Mouse (Mus musculus): ENCODE results near the gene Lin28a. TPM values are rescaled to one million over a fixed set of nuclear protein-coding genes. Genes with fewer than 3 reads are reported as not detected.
A peak's percentile ranks its signal among the peaks of the same experiment; 100 is the strongest.

The Lin28a gene
- total and polyA plus RNA-seq, 3 experiments: 0.01 TPM; not detected in 2

DNA sequence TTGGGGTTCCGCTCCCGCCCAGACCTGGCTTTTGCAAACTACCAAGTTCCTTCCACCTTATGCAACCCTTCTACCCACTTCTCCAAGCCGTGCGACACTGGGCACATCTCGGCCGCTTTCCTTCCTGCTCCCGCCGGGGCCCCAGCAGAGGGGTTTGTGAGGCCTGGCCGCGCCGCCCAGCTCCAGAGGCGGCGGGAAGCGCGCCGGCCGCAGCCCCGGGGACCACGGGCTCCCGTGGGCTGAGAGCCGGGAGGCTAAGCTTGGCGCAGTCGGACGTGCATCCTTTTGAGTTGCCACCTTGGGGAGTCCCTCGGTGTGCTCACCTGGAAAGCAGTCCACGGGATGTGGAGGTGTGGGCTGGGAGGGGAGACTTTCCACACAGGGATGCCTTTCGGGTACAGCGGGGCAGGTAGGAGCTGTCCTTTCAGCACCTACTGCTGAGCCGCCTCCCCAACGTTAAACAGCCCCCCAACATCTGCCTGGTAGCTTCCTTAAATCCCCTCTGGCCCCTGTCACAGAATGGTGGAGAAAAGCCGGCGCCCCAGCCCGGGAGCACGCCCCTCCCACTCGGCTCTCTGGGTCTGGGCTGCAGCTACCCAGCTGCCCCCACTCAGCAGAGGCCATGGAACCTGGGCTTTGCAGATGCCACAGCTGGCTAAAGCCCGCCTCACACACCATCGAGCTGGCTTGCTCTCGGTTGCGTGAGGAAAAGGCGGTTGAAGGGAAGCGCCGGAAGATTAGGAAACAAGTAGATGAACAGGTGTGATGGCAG, 50.3 kb downstream of the Lin28a start, which contains the start of gene Hmgn2 (continued):
- TF ChIP-seq TAL1 (IDR thresholded peaks at IDR 0.05; ENCODE audit: low read length) (no peak), RCOR1 (IDR thresholded peaks at IDR 0.05; ENCODE audit: low read depth, low read length) (no peak), CTCF (IDR thresholded peaks at IDR 0.05 in 2 of 3, conservative IDR thresholded peaks at IDR 0.05 in 1 of 3; ENCODE audit: control insufficient read depth in 1 of 3, insufficient read depth in 1 of 3, low read depth in 2 of 3, low read length in 3 of 3, poor library complexity in 1 of 3, severe bottlenecking in 1 of 3) (no peak), ETS1 (IDR thresholded peaks at IDR 0.05; ENCODE audit: low read depth, low read length) (no peak), UBTF (IDR thresholded peaks at IDR 0.05; ENCODE audit: borderline replicate concordance, insufficient read depth, low read depth, low read length) (peak; percentile 39; the same call in 1 of the 2 replicates), POLR2AphosphoS5 (IDR thresholded peaks at IDR 0.05; ENCODE audit: borderline replicate concordance, low read depth, low read length) (no peak), JUND (IDR thresholded peaks at IDR 0.05; ENCODE audit: low read depth, low read length) (no peak), MYC (IDR thresholded peaks at IDR 0.05; ENCODE audit: low read depth, low read length) (no peak), MEF2A (IDR thresholded peaks at IDR 0.05; ENCODE audit: extremely low read depth, insufficient replicate concordance, low read depth, low read length, poor library complexity, severe bottlenecking) (no peak), TCF12 (IDR thresholded peaks at IDR 0.05; ENCODE audit: low read depth, low read length) (no peak), POLR2AphosphoS2 (IDR thresholded peaks at IDR 0.05; ENCODE audit: low read length) (no peak), HCFC1 (IDR thresholded peaks at IDR 0.05; ENCODE audit: low read depth, low read length) (no peak), GABPA (IDR thresholded peaks at IDR 0.05; ENCODE audit: low read depth, low read length) (no peak), ELF1 (IDR thresholded peaks at IDR 0.05; ENCODE audit: low read depth, low read length) (no peak), NELFE (IDR thresholded peaks at IDR 0.05; ENCODE audit: low read depth, low read length) (peak; percentile 2; the same call in 1 of the 2 replicates), CHD2 (IDR thresholded peaks at IDR 0.05; ENCODE audit: low read length) (no peak), EP300 (IDR thresholded peaks at IDR 0.05; ENCODE audit: low read depth in 1 of 2, low read length in 2 of 2) (0 out of 4 replicates have a peak, but pooled peaks of 1 of the 2 experiments have one; percentile 11), POLR2A (IDR thresholded peaks at IDR 0.05; ENCODE audit: control insufficient read depth in 1 of 2, insufficient read depth in 1 of 2, low read depth in 1 of 2, low read length in 2 of 2, poor library complexity in 1 of 2) (peak in 1 of 2 experiments; percentile 34; a peak in 2 of 4 replicates), ZC3H11A (IDR thresholded peaks at IDR 0.05; ENCODE audit: low read depth, low read length) (no peak), MAFK (IDR thresholded peaks at IDR 0.05; ENCODE audit: borderline replicate concordance, low read depth, low read length) (no peak), ZMIZ1 (IDR thresholded peaks at IDR 0.05; ENCODE audit: low read depth, low read length) (0 out of 2 replicates have a peak, but pooled peaks have one; percentile 47), KAT2A (conservative IDR thresholded peaks at IDR 0.05; ENCODE audit: low read depth, low read length) (no peak), ZKSCAN1 (IDR thresholded peaks at IDR 0.05; ENCODE audit: low read depth, low read length) (no peak)

GRCm38 (mm10) chr4:133967866-133968149, 50.8 kb downstream of the Lin28a start:
- Histone ChIP-seq H3K4me1 (ENCODE audit: control insufficient read depth in 1 of 2, insufficient read depth in 2 of 2, low read length in 2 of 2) (peaks cover 0 to 8% of the 10 kb centered on the region in 2 experiments; a peak in 1 of 4 replicates), H3K4me3 (ENCODE audit: control insufficient read depth in 1 of 2, insufficient read depth in 1 of 2, low read depth in 2 of 2, low read length in 2 of 2) (peak overlapping the region; percentile 61 to 86), H3K27ac (ENCODE audit: control insufficient read depth, low read depth, low read length) (peak overlapping the region; percentile 93), H3K9me3 (replicated peaks; ENCODE audit: insufficient read depth, low read length) (no peaks in the 10 kb centered on the region), H3K9ac (ENCODE audit: control insufficient read depth, low read depth, low read length, poor library complexity, severe bottlenecking) (peak overlapping the region; percentile 99), H3K27me3 (ENCODE audit: control insufficient read depth in 1 of 2, insufficient read depth in 2 of 2, low read length in 2 of 2) (no peaks in the 10 kb centered on the region), H3K79me2 (ENCODE audit: control insufficient read depth, insufficient read depth, low read length, poor library complexity) (peaks cover 11% of the 10 kb centered on the region), H3K36me3 (ENCODE audit: control insufficient read depth in 1 of 2, insufficient read depth in 2 of 2, low read length in 2 of 2) (peaks cover 5 to 14% of the 10 kb centered on the region in 2 experiments; a peak in 3 of 4 replicates)
- peak; percentile 93 for DNase-seq (ENCODE audit: low read depth, low spot score)
- TF ChIP-seq USF2 (IDR thresholded peaks at IDR 0.05; ENCODE audit: borderline replicate concordance in 1 of 2, insufficient read depth in 1 of 2, low read depth in 1 of 2, low read length in 2 of 2) (peak; percentile 58 to 92), TBP (IDR thresholded peaks at IDR 0.05; ENCODE audit: low read depth, low read length) (peak; percentile 55; the same call in 1 of the 2 replicates), GATA1 (IDR thresholded peaks at IDR 0.05; ENCODE audit: low read depth, low read length) (no peak), MYC (IDR thresholded peaks at IDR 0.05; ENCODE audit: low read depth, low read length) (no peak), EP300 (IDR thresholded peaks at IDR 0.05; ENCODE audit: low read depth in 1 of 2, low read length in 2 of 2) (no peak), RAD21 (IDR thresholded peaks at IDR 0.05; ENCODE audit: low read depth, low read length) (no peak), RCOR1 (IDR thresholded peaks at IDR 0.05; ENCODE audit: low read depth, low read length) (no peak), ZNF384 (IDR thresholded peaks at IDR 0.05; ENCODE audit: low read depth, low read length) (no peak), BHLHE40 (IDR thresholded peaks at IDR 0.05; ENCODE audit: borderline replicate concordance, low read depth, low read length) (no peak), UBTF (IDR thresholded peaks at IDR 0.05; ENCODE audit: borderline replicate concordance, insufficient read depth, low read depth, low read length) (no peak), KAT2A (conservative IDR thresholded peaks at IDR 0.05; ENCODE audit: low read depth, low read length) (no peak), MXI1 (IDR thresholded peaks at IDR 0.05; ENCODE audit: low read depth, low read length) (no peak), MYB (IDR thresholded peaks at IDR 0.05; ENCODE audit: low read depth, low read length) (no peak), ZC3H11A (IDR thresholded peaks at IDR 0.05; ENCODE audit: low read depth, low read length) (no peak), USF1 (IDR thresholded peaks at IDR 0.05; ENCODE audit: low read depth, low read length) (peak; percentile 96), TAL1 (IDR thresholded peaks at IDR 0.05; ENCODE audit: low read length) (no peak), JUND (IDR thresholded peaks at IDR 0.05; ENCODE audit: low read depth, low read length) (no peak), ETS1 (IDR thresholded peaks at IDR 0.05; ENCODE audit: low read depth, low read length) (no peak), POLR2AphosphoS2 (IDR thresholded peaks at IDR 0.05; ENCODE audit: low read length) (peak; percentile 61; the same call in 1 of the 2 replicates)

All from MEL (cell line).